Mouse (Mus musculus): ENCODE results near the gene Mrpl34. TPM values are rescaled to one million over a fixed set of nuclear protein-coding genes. Genes with fewer than 3 reads are reported as not detected.

Mrpl34 gene
- total RNA-seq, 2 experiments from 2014 or later: 47.3 to 68.9 TPM

- DNase-seq (ENCODE audit: low spot score in 2 of 2): no peak
- intact Hi-C loops (cut with DNase I): no loop called here
Observed at GRCm38 (mm10) chr8:71466198-71466597, 1.4 kb downstream of the Mrpl34 start.

DNA sequence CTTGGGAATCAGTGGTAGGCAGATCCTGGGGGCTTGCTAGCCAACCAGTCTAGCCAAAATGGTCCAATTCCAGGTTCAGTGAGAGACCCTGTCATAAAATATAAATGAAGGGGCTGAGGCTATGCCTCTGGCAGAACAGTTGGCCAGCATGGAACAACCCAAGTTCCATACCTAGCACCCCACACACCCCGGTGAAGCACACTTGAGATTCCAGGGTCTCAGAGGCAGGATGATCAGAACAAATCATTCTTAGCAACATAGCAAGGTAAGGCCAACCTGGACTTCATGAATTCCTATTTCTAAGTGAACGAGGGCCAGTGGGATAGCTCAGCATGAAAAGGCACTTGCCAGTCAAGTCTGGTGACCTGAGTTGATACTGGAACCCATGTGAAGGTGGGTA lies 2.4 kb downstream of the Mrpl34 start:
- intact Hi-C loops (cut with DNase I): no loop called here
- no peak for DNase-seq (ENCODE audit: low spot score in 2 of 2)

- intact Hi-C loops (cut with DNase I): no loop called here
- no peak for DNase-seq (ENCODE audit: low spot score in 2 of 2)
Observed at GRCm38 (mm10) chr8:71468001-71468400, 3.2 kb downstream of the Mrpl34 start.

GRCm38 (mm10) chr8:71468916-71469315 lies 4.2 kb downstream of the Mrpl34 start, which contains the start of gene Dda1:
TSS of gene Dda1 (plus strand) at chr8:71469199.
- peak; percentile 98 for DNase-seq (ENCODE audit: low spot score in 2 of 2)
- intact Hi-C loops (cut with DNase I): no loop called here

- intact Hi-C loops (cut with DNase I): no loop called here
- peak; percentile 47 to 51 for DNase-seq (ENCODE audit: low spot score in 2 of 2)
Observed at GRCm38 (mm10) chr8:71469411-71469810, 4.7 kb downstream of the Mrpl34 start.

DNA sequence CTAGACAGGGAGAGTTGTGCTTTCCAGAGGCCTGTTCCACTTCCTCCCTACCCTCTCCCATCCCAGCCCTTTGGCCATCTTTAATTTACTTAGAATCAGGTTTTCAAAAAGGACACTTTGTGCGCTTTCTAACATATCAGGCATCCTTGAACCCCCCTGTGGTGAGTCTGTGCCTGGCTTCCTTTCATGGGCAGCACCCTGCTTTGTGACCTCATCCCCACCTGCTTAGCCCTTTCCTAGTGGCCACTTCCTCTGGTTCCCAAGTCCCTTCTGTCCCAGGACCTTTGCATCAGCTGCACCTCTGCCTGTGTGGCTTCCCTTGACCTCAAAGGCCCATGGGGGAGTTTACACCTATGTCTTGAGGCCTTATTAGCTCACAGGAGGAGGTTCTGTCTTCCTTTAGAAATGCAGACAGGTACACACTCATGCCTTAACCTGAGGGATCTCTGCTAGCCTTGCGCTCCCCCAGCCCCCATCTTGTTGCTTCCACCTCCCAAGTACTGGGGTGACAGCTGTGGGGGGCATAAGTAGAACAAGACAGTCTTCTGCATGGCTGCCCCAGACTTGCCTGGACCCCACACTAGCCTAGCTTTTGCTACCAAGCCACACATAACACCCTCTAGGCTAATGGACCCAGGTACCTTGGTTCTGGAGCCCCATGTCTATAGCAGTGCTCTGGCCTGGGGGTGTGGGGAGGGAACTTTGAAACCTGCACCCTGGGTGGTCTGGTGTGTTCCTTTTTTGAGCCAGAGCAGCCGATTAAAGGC lies 5.6 kb downstream of the Mrpl34 start:
- no peak for DNase-seq (ENCODE audit: low spot score in 2 of 2)
- intact Hi-C loops (cut with DNase I): no loop called here

- intact Hi-C loops (cut with DNase I): no loop called here
- DNase-seq (ENCODE audit: low spot score in 2 of 2): no peak
Observed at GRCm38 (mm10) chr8:71470913-71471255, 6.1 kb downstream of the Mrpl34 start.

GRCm38 (mm10) chr8:71471861-71472260 lies 7.1 kb downstream of the Mrpl34 start:
- intact Hi-C loops (cut with DNase I): no loop called here
- DNase-seq (ENCODE audit: low spot score in 2 of 2): no peak

DNA sequence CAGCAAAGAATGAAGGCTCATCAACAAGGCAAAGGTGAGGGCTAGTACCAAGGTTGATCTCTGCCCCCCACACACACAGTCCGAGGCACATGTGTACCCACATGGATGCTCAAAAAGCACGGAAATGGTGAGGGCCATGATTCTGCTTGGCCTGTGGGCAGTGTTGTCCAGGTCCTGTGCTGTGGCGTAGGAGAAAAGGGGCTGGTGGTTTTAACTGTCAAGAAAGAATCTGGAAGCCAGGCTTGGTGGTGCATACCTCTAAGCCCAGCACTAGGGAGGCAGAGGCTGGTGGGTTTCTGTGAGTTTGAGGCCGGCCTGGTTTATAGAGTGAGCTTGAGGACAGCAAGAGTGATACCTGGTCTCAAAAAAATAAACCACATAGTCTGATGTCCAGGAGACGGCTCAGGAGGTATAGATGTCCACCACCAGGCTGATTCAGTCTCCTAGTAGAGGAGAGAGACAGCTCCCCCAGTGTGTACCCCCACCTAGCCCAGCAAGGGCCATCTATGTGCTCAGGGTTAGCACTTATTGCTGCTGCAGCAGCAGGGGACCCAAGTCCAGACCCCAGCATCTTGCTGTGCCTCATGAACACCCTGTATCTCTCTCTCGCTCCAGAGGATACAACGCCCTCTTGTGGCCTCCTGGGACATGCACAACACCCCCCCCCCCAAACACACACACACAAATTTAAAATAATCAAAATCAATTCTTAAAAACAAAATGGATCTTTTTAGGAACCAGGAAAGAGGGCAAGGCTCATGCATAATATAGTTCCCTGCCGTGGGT lies 8.0 kb downstream of the Mrpl34 start:
- DNase-seq (ENCODE audit: low spot score in 2 of 2): no peak
- intact Hi-C loops (cut with DNase I): no loop called here

- intact Hi-C loops (cut with DNase I): no loop called here
- DNase-seq (ENCODE audit: low spot score in 2 of 2): no peak
Observed at GRCm38 (mm10) chr8:71474344-71474743, 9.6 kb downstream of the Mrpl34 start.

- intact Hi-C loops (cut with DNase I): no loop called here
- DNase-seq (ENCODE audit: low spot score in 2 of 2): no peak
Observed at GRCm38 (mm10) chr8:71474785-71475701, 10.3 kb downstream of the Mrpl34 start.

DNA sequence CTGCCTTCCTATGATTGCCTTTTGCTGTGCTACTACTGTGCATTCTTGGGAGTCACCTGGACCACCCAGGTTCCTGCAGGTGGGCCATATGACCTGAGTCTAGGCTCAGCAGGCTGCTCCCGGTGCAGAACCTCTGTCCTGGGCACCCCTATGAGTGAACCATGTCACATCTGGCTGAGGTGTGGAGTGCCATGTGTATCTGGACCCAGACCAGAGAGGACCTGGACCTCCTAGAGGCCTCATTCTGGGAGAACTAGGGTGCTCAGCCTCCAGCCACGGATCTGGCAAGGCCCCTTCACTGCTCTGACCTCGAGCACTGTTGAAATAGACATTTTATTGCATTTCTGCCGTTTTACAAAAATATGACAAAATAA lies 10.9 kb downstream of the Mrpl34 start:
- intact Hi-C loops (cut with DNase I): no loop called here
- DNase-seq (ENCODE audit: low spot score in 2 of 2): no peak

GRCm38 (mm10) chr8:71476099-71476940 lies 11.6 kb downstream of the Mrpl34 start:
- intact Hi-C loops (cut with DNase I): no loop called here

DNA sequence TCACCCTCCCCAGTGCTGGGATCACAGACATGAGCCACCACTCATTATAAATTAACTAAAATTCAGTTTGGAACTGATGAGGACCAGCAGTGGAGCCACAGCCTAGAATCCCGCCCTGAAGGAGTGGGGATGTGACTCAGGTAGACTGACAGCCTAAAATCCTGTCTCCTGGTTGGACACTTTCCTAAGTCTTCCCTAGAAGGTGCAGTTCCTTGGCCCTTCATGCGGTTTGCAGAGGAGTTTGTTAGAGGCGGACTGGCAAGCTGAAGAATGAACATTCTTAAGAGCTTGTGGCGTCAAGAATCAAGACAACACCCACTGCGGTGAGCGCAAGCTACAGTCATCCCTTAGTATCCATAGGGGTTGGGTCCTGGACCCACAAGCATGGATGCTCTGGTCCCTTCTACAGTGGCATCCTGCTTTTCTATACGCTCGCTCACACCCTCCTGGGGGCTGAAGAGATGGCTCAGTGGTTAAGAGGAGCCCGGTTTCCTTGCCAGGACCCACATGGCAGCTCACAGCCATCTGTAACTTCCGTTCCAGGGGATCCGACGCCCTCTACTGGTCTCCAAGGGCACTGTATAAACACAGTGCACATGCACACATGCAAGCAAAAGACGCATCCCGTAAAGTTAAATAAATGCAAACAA lies 12.6 kb downstream of the Mrpl34 start:
- intact Hi-C loops (cut with DNase I): no loop called here
- DNase-seq (ENCODE audit: low spot score in 2 of 2): no peak

More at GRCm38 (mm10) chr8:71476099-71476940, 11.6 kb downstream of the Mrpl34 start:
- peak; percentile 82 to 90 for DNase-seq (ENCODE audit: low spot score in 2 of 2)

DNA sequence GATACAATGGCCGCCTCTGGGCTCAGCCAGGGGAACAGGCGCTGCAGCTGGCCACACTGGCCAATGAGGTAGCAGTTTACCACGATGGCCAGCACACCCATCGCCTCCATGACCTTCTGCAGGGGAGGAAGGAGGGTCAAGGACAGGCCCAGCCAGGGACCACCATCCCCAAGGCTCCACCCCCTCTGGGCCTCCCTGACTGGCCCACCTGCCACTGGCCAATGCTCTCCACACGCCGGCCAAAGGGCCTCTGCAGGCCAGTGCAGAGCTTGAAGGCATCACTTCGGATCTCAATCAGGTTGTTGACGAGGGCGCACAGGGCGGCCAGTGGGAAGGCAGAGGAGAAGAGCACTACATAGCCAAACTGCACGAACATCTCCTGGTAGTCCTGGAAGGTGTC lies 14.2 kb downstream of the Mrpl34 start:
- intact Hi-C loops (cut with DNase I): no loop called here
- DNase-seq (ENCODE audit: low spot score in 2 of 2): no peak

- DNase-seq (ENCODE audit: low spot score in 2 of 2): no peak
- intact Hi-C loops (cut with DNase I): no loop called here
Observed at GRCm38 (mm10) chr8:71483932-71484331, 19.2 kb downstream of the Mrpl34 start.

- DNase-seq (ENCODE audit: low spot score in 2 of 2): no peak
- intact Hi-C loops (cut with DNase I): no loop called here
Observed at GRCm38 (mm10) chr8:71484736-71485135, 20.0 kb downstream of the Mrpl34 start.
